ENCODE assay signal across 8 mouse cellular contexts in the genomic region with DNA sequence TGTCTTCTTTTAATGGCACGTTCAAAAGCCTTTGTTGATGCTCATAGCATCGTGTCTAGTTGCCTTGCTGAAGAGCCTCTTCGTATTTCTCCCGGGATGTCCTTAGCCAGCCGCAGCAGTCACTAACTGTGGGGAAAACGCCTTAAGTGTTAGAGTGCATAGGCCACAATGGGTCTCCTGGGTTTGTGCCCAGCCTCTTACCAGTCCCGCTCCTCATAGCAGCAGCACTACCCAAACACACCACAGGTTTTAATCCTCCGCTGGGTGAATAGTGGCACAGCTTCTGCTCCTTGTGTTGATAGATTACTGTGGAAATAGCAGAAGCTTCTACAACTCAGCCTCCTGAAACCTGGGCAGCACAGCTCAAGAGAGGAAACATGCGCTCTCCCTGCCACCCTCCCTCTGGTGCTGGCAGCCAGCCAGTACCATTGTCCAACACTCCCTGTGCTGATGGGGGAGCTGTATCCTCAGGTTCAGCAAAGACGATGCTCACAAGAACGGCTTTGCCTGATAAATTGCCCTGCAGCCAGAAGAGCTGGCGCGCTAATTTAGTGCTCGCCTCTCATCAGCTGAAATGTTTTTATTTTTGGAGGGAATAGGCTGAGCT. TPM values are rescaled to one million over a fixed set of nuclear protein-coding genes. Genes with fewer than 3 reads are reported as not detected.
DNase-seq lines count a peak whose midpoint lies in the region; ATAC-seq and TF ChIP-seq lines count a peak whose summit lies in the region.

No protein-coding gene starts in this region.

- H3K36me3 ChIP-seq in kidney, adult 2 months (ENCODE audit: control insufficient read depth, insufficient read depth, low read length) = no peaks in the 10 kb centered on the region

- intact Hi-C loops in left cerebral cortex, postnatal 25 days (cut with DNase I) = no loop called here

- no peak for TF ChIP-seq POLR2A in brain, embryonic 14.5 days (IDR thresholded peaks at IDR 0.05; ENCODE audit: borderline replicate concordance, extremely low read depth, insufficient read depth, insufficient read length, poor library complexity, severe bottlenecking)
- TF ChIP-seq POLR2A in kidney, adult 2 months (IDR thresholded peaks at IDR 0.05; ENCODE audit: low read depth, low read length) = no peak

- no peak overlapping the region for H3K4me3 ChIP-seq in kidney, adult 2 months (ENCODE audit: insufficient read depth, low read depth, low read length)

- ATAC-seq in megakaryocyte, adult 5-6 weeks (ENCODE audit: poor library complexity, severe bottlenecking) = no peak
- no peak for ATAC-seq in inflammation-experienced regulatory T-cells, adult 6 months

- WGBS in kidney, adult 2 months = 65% methylated on average over 14 of the region's 14 CpGs

- no peak overlapping the region for H3K27ac ChIP-seq in kidney, adult 2 months (ENCODE audit: insufficient read depth, low read depth, low read length)

- H3K4me1 ChIP-seq in kidney, adult 2 months (ENCODE audit: control insufficient read depth, insufficient read depth, low read length) = no peaks in the 10 kb centered on the region

- DNase-seq in adrenal gland, adult 2 months = peak; percentile 44
- peak; percentile 95 for DNase-seq in brain, embryonic 14.5 days (ENCODE audit: low read depth)
- peak; percentile 17 to 57 for DNase-seq in frontal cortex, adult 2 months (ENCODE audit: extremely low spot score in 1 of 2, low spot score in 1 of 2)
- DNase-seq in kidney, adult 2 months = peak; percentile 68
- peak; percentile 49 to 69 for DNase-seq in left cerebral cortex, postnatal 25 days (ENCODE audit: low spot score in 2 of 2)
- DNase-seq in ovary, postnatal 14 days (ENCODE audit: low spot score) = peak; percentile 56

- TF ChIP-seq CTCF in brain, embryonic 14.5 days (IDR thresholded peaks at IDR 0.05; ENCODE audit: borderline replicate concordance, extremely low read depth, insufficient read depth, insufficient read length) = 0 out of 2 replicates have a peak, but pooled peaks have one; percentile 2
- TF ChIP-seq CTCF in kidney, adult 2 months (conservative IDR thresholded peaks at IDR 0.05; ENCODE audit: insufficient read depth, insufficient read length, low read depth, low read length) = no peak

- H3K27me3 ChIP-seq in kidney, adult 2 months (replicated peaks; ENCODE audit: control insufficient read depth, insufficient read depth, low read length) = no peaks in the 10 kb centered on the region

RNA-seq across cellular contexts. Expression of gene Spert, which starts 27.3 kb away (rescaled TPM):
- not detected for total RNA-seq in adrenal gland, adult 2 months (2021)
- polyA plus RNA-seq in adrenal gland, adult 2 months (2012; rRNA removed) = not detected in 2 replicates
- not detected in 2 replicates for polyA plus RNA-seq in brain, embryonic 14.5 days (2012; rRNA removed)
- not detected in 2 replicates for polyA plus RNA-seq in frontal cortex, adult 2 months (2012; rRNA removed)
- polyA plus RNA-seq in kidney, adult 2 months (2012; rRNA removed) = 0.27 and 0.69 TPM in 2 replicates
- not detected for total RNA-seq in left cerebral cortex, postnatal 25 days (2021)
- not detected in 2 replicates for total RNA-seq in megakaryocyte, adult 5-6 weeks (2015)
- total RNA-seq in megakaryocyte, adult 5-6 weeks (2017) = not detected in 2 replicates
- not detected for polyA plus RNA-seq in inflammation-experienced regulatory T-cells, adult 6 months (2017; shearing (Covaris generic))

Comparison
In these comparisons a context has a peak if more than half of its experiments do, and no peak if none do; other contexts are left out.
1. DNase-seq: peak in every context shown above with its lines; median percentile 95 in brain, embryonic 14.5 days; 68 in kidney, adult 2 months; 59 in left cerebral cortex, postnatal 25 days; 56 in ovary, postnatal 14 days; 44 in adrenal gland, adult 2 months; 37 in frontal cortex, adult 2 months.